Comparison of ENCODE assay signal across 26 mouse cellular contexts in the genomic region with DNA sequence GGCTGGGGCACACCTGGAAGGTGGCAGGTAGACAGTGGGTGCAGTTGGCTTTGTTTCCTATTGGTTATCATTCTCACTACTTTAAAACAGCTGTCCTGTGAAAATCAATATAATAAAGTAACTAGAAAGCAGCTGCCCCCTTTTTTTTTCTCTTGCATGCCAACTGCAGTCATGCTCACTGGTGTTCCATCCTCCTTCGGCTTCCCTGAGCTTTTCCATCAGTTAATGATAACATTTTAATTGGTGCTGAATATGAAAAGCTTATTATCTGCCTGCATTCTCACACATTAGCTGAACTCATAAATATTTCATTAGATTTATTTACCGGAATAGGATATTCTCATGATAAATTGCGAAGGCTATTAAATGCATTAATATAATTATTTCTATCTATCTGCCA.
"Had no signal": no experiment of that assay in that cellular context is flagged by ENCODE, and none has a peak within 500 bp of the region (broad histone marks: within the 10 kb centered on the region; RNA-seq: fewer than 3 reads in every experiment).

No protein-coding gene starts in this region.

- H3K4me2 ChIP-seq: heart, embryonic 12.5 days; hindbrain, embryonic 12.5 days; hindbrain, embryonic 14.5 days; intestine, embryonic 15.5 days; limb, embryonic 12.5 days; liver, embryonic 11.5 days; liver, embryonic 13.5 days had no signal

- H3K27me3 ChIP-seq: heart, embryonic 12.5 days; hindbrain, embryonic 12.5 days; intestine, embryonic 15.5 days; limb, embryonic 12.5 days; liver, embryonic 13.5 days had no signal

- H3K36me3 ChIP-seq: heart, embryonic 10.5 days; heart, embryonic 12.5 days; hindbrain, embryonic 10.5 days; hindbrain, embryonic 12.5 days; intestine, embryonic 15.5 days; limb, embryonic 10.5 days; limb, embryonic 12.5 days; liver, embryonic 13.5 days had no signal

- ATAC-seq: hindbrain, embryonic 16.5 days; inflammation-experienced regulatory T-cells, adult 6 months; intestine, embryonic 15.5 days; intestine, postnatal 0 days had no signal

- H3K4me1 ChIP-seq: heart, embryonic 10.5 days; hindbrain, embryonic 10.5 days; intestine, embryonic 15.5 days; limb, embryonic 10.5 days; limb, embryonic 12.5 days; liver, embryonic 13.5 days had no signal

- DNase-seq: gastrocnemius, postnatal 14 days; gastrocnemius, postnatal 36 days; heart, adult 18-20 months; heart, postnatal 10 days; heart, postnatal 4 days; kidney, adult 18-20 months; kidney, adult 8-10 months; kidney, postnatal 10 days; kidney, postnatal 25 days; kidney, postnatal 4 days; liver; liver, embryonic 13.5 days had no signal

- H3K9me3 ChIP-seq: heart, embryonic 10.5 days; heart, embryonic 12.5 days; hindbrain, embryonic 10.5 days; hindbrain, embryonic 12.5 days; intestine, embryonic 15.5 days; limb, embryonic 10.5 days; limb, embryonic 12.5 days; liver, embryonic 13.5 days had no signal

- H3K4me3 ChIP-seq: heart, embryonic 10.5 days; heart, embryonic 12.5 days; hindbrain, embryonic 10.5 days; hindbrain, embryonic 12.5 days; intestine, embryonic 15.5 days; layer of hippocampus, adult 2 months; left cerebral cortex, adult 2 months; limb, embryonic 10.5 days; limb, embryonic 12.5 days; liver, embryonic 13.5 days had no signal

- H3K9ac ChIP-seq: heart, embryonic 12.5 days; hindbrain, embryonic 12.5 days; hindbrain, embryonic 14.5 days; intestine, embryonic 15.5 days; limb, embryonic 12.5 days; liver, embryonic 13.5 days had no signal

- H3K27ac ChIP-seq: heart, embryonic 10.5 days; hindbrain, embryonic 10.5 days; hindbrain, embryonic 12.5 days; hindbrain, embryonic 14.5 days; intestine, embryonic 15.5 days; layer of hippocampus, adult 2 months; left cerebral cortex, adult 2 months; limb, embryonic 10.5 days; limb, embryonic 12.5 days; liver, embryonic 13.5 days had no signal
